Mouse (Mus musculus) heart, adult 2 months (tissue): Measurements from ENCODE around the gene Shroom2. TPM values are rescaled to one million over a fixed set of nuclear protein-coding genes. Genes with fewer than 3 reads are reported as not detected.

Source experiments
- DNase-seq, 2 experiments: peaks; one replicate each; pipeline ENCODE4 v3.0.0; 2021
- H3K27ac ChIP-seq: fragments of 200-600 bp; 2 replicates; pipeline ENCODE4 v1.8.1; 2022
- H3K27me3 ChIP-seq: fragments of 200-500 bp; 2 replicates; pipeline ENCODE4 v1.6.1; 2012; ENCODE audit warnings: mild to moderate bottlenecking, low read length, inconsistent platforms, mixed read lengths; ENCODE audit not compliant: control insufficient read depth, insufficient read depth
- H3K36me3 ChIP-seq: fragments of 200-500 bp; 2 replicates; pipeline ENCODE4 v1.6.1; 2012; ENCODE audit warnings: low read length, inconsistent platforms; ENCODE audit not compliant: control insufficient read depth, insufficient read depth
- H3K4me1 ChIP-seq: fragments of 200-500 bp; 2 replicates; pipeline ENCODE4 v1.6.1; 2011; ENCODE audit warnings: low read length; ENCODE audit not compliant: control insufficient read depth, insufficient read depth
- H3K4me3 ChIP-seq: fragments of 200-600 bp; 2 replicates; pipeline ENCODE4 v1.8.1; 2022
- H3K79me2 ChIP-seq: fragments of 200-500 bp; replicated peaks from 2 replicates; pipeline ENCODE4 v1.6.1; 2012; ENCODE audit warnings: mild to moderate bottlenecking, inconsistent platforms, low read length, moderate library complexity, mixed read lengths; ENCODE audit not compliant: control insufficient read depth, insufficient read depth
- H3K9ac ChIP-seq: fragments of 200-500 bp; 2 replicates; pipeline ENCODE4 v1.6.1; 2012; ENCODE audit warnings: low read depth, mild to moderate bottlenecking, control low read depth, inconsistent platforms, low read length, mixed read lengths
- CTCF ChIP-seq: fragments of 200-600 bp; IDR thresholded peaks from 2 replicates; pipeline ENCODE4 v1.8.1; 2022; ENCODE audit warnings: antibody characterized with exemption, mild to moderate bottlenecking, moderate library complexity
- EP300 ChIP-seq: fragments of 200-500 bp; IDR thresholded peaks from 2 replicates; pipeline ENCODE4 v1.6.1; 2011; ENCODE audit warnings: low read depth, low read length, control low read depth; ENCODE audit not compliant: insufficient read depth
- POLR2A ChIP-seq: fragments of 200-500 bp; IDR thresholded peaks from 2 replicates; pipeline ENCODE4 v1.6.1; 2011; ENCODE audit warnings: mild to moderate bottlenecking, low read depth, low read length, control low read depth; ENCODE audit not compliant: insufficient read depth
- WGBS: fragments of 180-500 bp; shearing (Covaris S2); methylation state at CpG from one replicate; pipeline ENCODE4 v1.1.7; 2018; 5-methylcytosine and 5-hydroxymethylcytosine counted together
- intact Hi-C: fragments of 180-260 bp; cut with DNase I; formaldehyde crosslinking; loops from one replicate; pipeline ENCODE4 v1.15.1; 2025
- polyA plus RNA-seq: library from polyadenylated mRNA; depleted of rRNA; stranded (reverse); fragments of >200 nt; gene quantifications from 2 replicates; pipeline ENCODE4 v1.2.3, GENCODE M21; 2012
- total RNA-seq, 2 experiments: library from RNA; stranded (reverse); gene quantifications; 2 replicates each; pipeline ENCODE4 v1.2.3; 2021

Gene Shroom2
- total and polyA plus RNA-seq, 3 experiments: 1.3 to 5.2 (median 3.2) TPM

GRCm38 (mm10) chrX:152781720-152782403, 12.6 kb upstream of the Shroom2 start, which contains the start of gene Gpr143:
Gpr143 (plus strand) TSS chrX:152781921.
- intact Hi-C loops: loop anchor here (5.0 kb wide), 1 partner anchor 40 kb away; no protein-coding TSS in a partner anchor
- TF ChIP-seq EP300 (no peak), POLR2A (no peak), CTCF (no peak)
- DNase-seq: peak; percentile 9 to 21
- WGBS: 23% methylated on average over 26 of the region's 26 CpGs
- Histone ChIP-seq H3K4me3 (no peak within 1 kb of the TSS), H3K27ac (no peak within 1 kb of the TSS), H3K9ac (0 out of 2 replicates have a peak within 1 kb of the TSS, but pooled peaks have one; percentile 48), H3K79me2 (no peaks in the 10 kb centered on the region), H3K27me3 (no peaks in the 10 kb centered on the region), H3K36me3 (no peaks in the 10 kb centered on the region), H3K4me1 (no peaks in the 10 kb centered on the region)

GRCm38 (mm10) chrX:152769600-152770157, 414 bp upstream of the Shroom2 start:
- H3K79me2 ChIP-seq: no peaks in the 10 kb centered on the region
- H3K27ac ChIP-seq: peak overlapping the region; percentile 20; the same call in 1 of the 2 replicates
- 13% methylated on average over 28 of the region's 48 CpGs for WGBS
- intact Hi-C loops: loop anchor here (2.0 to 5.0 kb wide), 2 partner anchors 48 to 61 kb away; no protein-coding TSS in a partner anchor
- peak overlapping the region; percentile 70 for H3K9ac ChIP-seq
- peak overlapping the region; percentile 64 for H3K4me3 ChIP-seq
- H3K4me1 ChIP-seq: no peaks in the 10 kb centered on the region
- no peak for TF ChIP-seq EP300
- TF ChIP-seq CTCF: peak; percentile 14; the same call in 1 of the 2 replicates
- no peak for TF ChIP-seq POLR2A
- no peaks in the 10 kb centered on the region for H3K36me3 ChIP-seq
- no peaks in the 10 kb centered on the region for H3K27me3 ChIP-seq
- peak; percentile 58 to 69 for DNase-seq

- WGBS: 50% methylated on average over 2 of the region's 2 CpGs
- Histone ChIP-seq H3K27me3 (no peaks in the 10 kb centered on the region), H3K36me3 (no peaks in the 10 kb centered on the region), H3K27ac (no peak overlapping the region), H3K4me1 (no peaks in the 10 kb centered on the region), H3K79me2 (no peaks in the 10 kb centered on the region), H3K9ac (no peak overlapping the region), H3K4me3 (no peak overlapping the region)
- intact Hi-C loops: loop anchor here (2.0 kb wide), 1 partner anchor 21 kb away; no protein-coding TSS in a partner anchor
- no peak for TF ChIP-seq CTCF
- TF ChIP-seq POLR2A: no peak
- TF ChIP-seq EP300: no peak
- no peak for DNase-seq
Observed at GRCm38 (mm10) chrX:152764171-152764570, 5.1 kb downstream of the Shroom2 start.

- Histone ChIP-seq H3K4me3 (no peak overlapping the region), H3K9ac (no peak overlapping the region), H3K79me2 (no peaks in the 10 kb centered on the region), H3K27ac (no peak overlapping the region), H3K4me1 (no peaks in the 10 kb centered on the region), H3K27me3 (no peaks in the 10 kb centered on the region), H3K36me3 (no peaks in the 10 kb centered on the region)
- TF ChIP-seq CTCF: no peak
- no peak for TF ChIP-seq POLR2A
- TF ChIP-seq EP300: no peak
- DNase-seq: no peak
- intact Hi-C loops: no loop called here
- WGBS: 51% methylated on average over 2 of the region's 2 CpGs
Observed at GRCm38 (mm10) chrX:152762855-152763254, 6.4 kb downstream of the Shroom2 start.

GRCm38 (mm10) chrX:152762437-152762836, 6.8 kb downstream of the Shroom2 start:
- intact Hi-C loops: no loop called here
- WGBS: 54% methylated on average over 2 of the region's 2 CpGs
- TF ChIP-seq EP300 (no peak), CTCF (no peak), POLR2A (no peak)

GRCm38 (mm10) chrX:152756293-152756692, 13.0 kb downstream of the Shroom2 start:
- TF ChIP-seq CTCF (no peak), EP300 (no peak), POLR2A (no peak)

More at GRCm38 (mm10) chrX:152762437-152762836, 6.8 kb downstream of the Shroom2 start:
- H3K4me3 ChIP-seq: no peak overlapping the region
- H3K4me1 ChIP-seq: no peaks in the 10 kb centered on the region
- no peaks in the 10 kb centered on the region for H3K36me3 ChIP-seq
- no peak overlapping the region for H3K9ac ChIP-seq
- no peak for DNase-seq
- no peaks in the 10 kb centered on the region for H3K79me2 ChIP-seq
- no peak overlapping the region for H3K27ac ChIP-seq
- no peaks in the 10 kb centered on the region for H3K27me3 ChIP-seq

More at GRCm38 (mm10) chrX:152756293-152756692, 13.0 kb downstream of the Shroom2 start:
- H3K4me1 ChIP-seq: no peaks in the 10 kb centered on the region
- no peaks in the 10 kb centered on the region for H3K27me3 ChIP-seq
- H3K4me3 ChIP-seq: no peak overlapping the region
- H3K79me2 ChIP-seq: no peaks in the 10 kb centered on the region
- no peaks in the 10 kb centered on the region for H3K36me3 ChIP-seq
- 90% methylated on average over 5 of the region's 5 CpGs for WGBS
- intact Hi-C loops: no loop called here
- no peak for DNase-seq
- H3K27ac ChIP-seq: no peak overlapping the region
- no peak overlapping the region for H3K9ac ChIP-seq
